Mouse (Mus musculus) megakaryocyte-erythroid progenitor cell, adult 5-6 weeks (primary cell): Measurements from ENCODE around the gene Hspbp1. TPM values are rescaled to one million over a fixed set of nuclear protein-coding genes. Genes with fewer than 3 reads are reported as not detected.
A peak's percentile ranks its signal among the peaks of the same experiment; 100 is the strongest.

Source experiments
- ATAC-seq: replicated peaks from 2 replicates; pipeline ENCODE4 v1.8.0; 2016; ENCODE audit warnings: mild to moderate bottlenecking, inconsistent platforms; ENCODE audit not compliant: severe bottlenecking, poor library complexity, low FRiP score, low TSS enrichment
- total RNA-seq, 2 experiments: library from RNA; stranded (forward) in 1 of 2; stranded (reverse) in 1 of 2; fragments of 200-1000, 215-1000 nt in 1 of 2; fragments of >200 nt in 1 of 2; fragmentation: Nextera tagmentation in 1 of 2; gene quantifications; 2 replicates each; pipeline ENCODE4 v1.2.3; 2014 to 2017

The Hspbp1 gene
- total RNA-seq (2014; fragmentation: Nextera tagmentation): 69.0 and 77.0 TPM in 2 replicates
- total RNA-seq (2017): 44.9 and 47.4 TPM in 2 replicates

- peak; percentile 98 for ATAC-seq
Measured at GRCm38 (mm10) chr7:4684632-4685417, at the start of gene Hspbp1. Gene Hspbp1 (minus strand): TSS chr7:4685068.

- peak; percentile 93 for ATAC-seq
Measured at GRCm38 (mm10) chr7:4732968-4733392, 48.1 kb upstream of the Hspbp1 start.

GRCm38 (mm10) chr7:4731090-4731489 lies 46.2 kb upstream of the Hspbp1 start:
- no peak for ATAC-seq

GRCm38 (mm10) chr7:4725169-4725568 lies 40.3 kb upstream of the Hspbp1 start, which contains the start of gene Tmem150b:
Gene Tmem150b (minus strand): TSS chr7:4725249.
- 0 out of 2 replicates have a peak, but pooled peaks have one; percentile 7 for ATAC-seq

GRCm38 (mm10) chr7:4724359-4724758 lies 39.5 kb upstream of the Hspbp1 start:
- 0 out of 2 replicates have a peak, but pooled peaks have one; percentile 25 for ATAC-seq

- peak; percentile 58 for ATAC-seq
Measured at GRCm38 (mm10) chr7:4723508-4723907, 38.6 kb upstream of the Hspbp1 start.

GRCm38 (mm10) chr7:4719276-4719675 lies 34.4 kb upstream of the Hspbp1 start:
- ATAC-seq: no peak

GRCm38 (mm10) chr7:4716955-4717354 lies 32.1 kb upstream of the Hspbp1 start:
- ATAC-seq: no peak

- no peak for ATAC-seq
Measured at GRCm38 (mm10) chr7:4712594-4712993, 27.7 kb upstream of the Hspbp1 start.

- ATAC-seq: peak; percentile 66
Measured at GRCm38 (mm10) chr7:4705098-4705497, 20.2 kb upstream of the Hspbp1 start.

- no peak for ATAC-seq
Measured at GRCm38 (mm10) chr7:4703195-4703594, 18.3 kb upstream of the Hspbp1 start.

- no peak for ATAC-seq
Measured at GRCm38 (mm10) chr7:4702334-4702733, 17.5 kb upstream of the Hspbp1 start.

- ATAC-seq: no peak
Measured at GRCm38 (mm10) chr7:4693004-4693403, 8.1 kb upstream of the Hspbp1 start.

GRCm38 (mm10) chr7:4690951-4691653 lies 6.2 kb upstream of the Hspbp1 start:
- ATAC-seq: no peak; the same call in 1 of the 2 replicates

GRCm38 (mm10) chr7:4690387-4690786 lies 5.5 kb upstream of the Hspbp1 start, which contains the start of gene Brsk1:
Gene Brsk1 (plus strand): TSS chr7:4690604.
- ATAC-seq: no peak

GRCm38 (mm10) chr7:4684203-4684602 lies 665 bp downstream of the Hspbp1 start:
- ATAC-seq: peak; percentile 11

GRCm38 (mm10) chr7:4683307-4683706 lies 1.6 kb downstream of the Hspbp1 start:
- ATAC-seq: no peak

- no peak for ATAC-seq
Measured at GRCm38 (mm10) chr7:4675200-4675599, 9.7 kb downstream of the Hspbp1 start.

GRCm38 (mm10) chr7:4674114-4674731 lies 10.6 kb downstream of the Hspbp1 start:
- no peak for ATAC-seq

- ATAC-seq: no peak
Measured at GRCm38 (mm10) chr7:4671956-4672355, 12.9 kb downstream of the Hspbp1 start.
